Mouse (Mus musculus) fibroblast of lung, adult 2 months (primary cell): ENCODE results near the gene Epp13.
"Not testable (repeated sequence)": the region's sequence is repeated elsewhere in the genome, so short reads cannot be mapped to it uniquely, and the experiment has no call there.

ENCODE experiments used
- DNase-seq: peaks from one replicate; pipeline ENCODE4 v3.0.0-alpha.2; 2011; ENCODE audit warnings: low read depth

Gene Epp13

GRCm38 (mm10) chr7:6285842-6286705 lies 33.6 kb downstream of the Epp13 start, which contains the start of gene Zfp667:
Zfp667 (plus strand) TSS chr7:6286579.
- DNase-seq, result peak; percentile 89

GRCm38 (mm10) chr7:6286921-6287531 lies 34.5 kb downstream of the Epp13 start:
- DNase-seq, result no peak

- DNase-seq, result not testable (repeated sequence)
These were observed 38.6 kb downstream of the Epp13 start for GRCm38 (mm10) chr7:6291121-6291520.

DNA sequence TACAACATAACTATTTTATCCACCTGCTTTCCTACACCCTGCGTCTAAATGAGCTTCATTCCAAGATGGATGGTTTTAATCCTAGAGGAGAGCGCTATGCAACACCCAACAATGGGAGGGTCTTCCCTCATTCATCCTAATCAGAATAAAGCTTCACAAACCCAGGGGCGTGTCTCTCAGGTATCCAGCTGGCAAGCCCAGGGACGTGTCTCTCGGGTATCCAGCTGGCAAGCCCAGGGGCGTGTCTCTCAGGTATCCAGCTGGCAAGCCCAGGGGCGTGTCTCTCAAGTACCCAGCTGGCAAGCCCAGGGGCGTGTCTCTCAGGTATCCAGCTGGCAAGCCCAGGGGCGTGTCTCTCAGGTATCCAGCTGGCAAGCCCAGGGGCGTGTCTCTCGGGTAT lies 48.3 kb downstream of the Epp13 start:
- not testable (repeated sequence) for DNase-seq

DNA sequence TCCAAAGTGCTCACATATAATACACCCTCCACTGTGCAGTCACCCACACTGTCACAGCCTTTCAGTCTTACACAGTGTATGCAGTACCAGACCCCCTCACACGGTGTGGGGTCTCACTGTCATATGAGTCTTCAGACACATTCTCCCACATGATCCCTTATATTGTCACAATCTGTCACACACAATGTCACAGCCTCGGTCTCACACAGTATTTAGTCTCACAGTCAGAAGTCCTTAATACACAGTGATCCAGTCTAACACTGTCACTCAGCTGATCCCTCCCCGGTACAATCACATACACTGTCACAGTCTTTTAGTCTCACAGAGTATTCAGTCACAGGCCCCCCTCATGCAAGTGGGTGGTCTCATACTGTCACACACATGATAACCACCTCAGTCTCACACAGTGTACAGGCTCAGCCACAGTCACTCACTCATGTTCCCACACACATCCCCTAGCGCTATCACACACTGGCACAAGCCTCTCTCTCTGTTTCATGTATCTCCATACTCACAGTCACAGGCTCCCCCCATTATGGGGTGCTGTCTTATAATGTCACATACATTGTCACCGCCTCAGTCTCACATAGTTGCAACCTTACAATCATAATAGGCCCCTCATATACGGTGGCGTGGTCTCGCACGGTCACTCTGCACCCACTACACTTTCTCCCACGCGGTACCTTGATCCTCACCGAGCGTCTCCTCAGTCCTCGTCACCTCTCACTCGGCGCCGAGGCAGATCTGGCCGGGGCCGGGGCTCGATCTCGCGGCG lies 78.1 kb downstream of the Epp13 start:
- DNase-seq, result no peak

DNA sequence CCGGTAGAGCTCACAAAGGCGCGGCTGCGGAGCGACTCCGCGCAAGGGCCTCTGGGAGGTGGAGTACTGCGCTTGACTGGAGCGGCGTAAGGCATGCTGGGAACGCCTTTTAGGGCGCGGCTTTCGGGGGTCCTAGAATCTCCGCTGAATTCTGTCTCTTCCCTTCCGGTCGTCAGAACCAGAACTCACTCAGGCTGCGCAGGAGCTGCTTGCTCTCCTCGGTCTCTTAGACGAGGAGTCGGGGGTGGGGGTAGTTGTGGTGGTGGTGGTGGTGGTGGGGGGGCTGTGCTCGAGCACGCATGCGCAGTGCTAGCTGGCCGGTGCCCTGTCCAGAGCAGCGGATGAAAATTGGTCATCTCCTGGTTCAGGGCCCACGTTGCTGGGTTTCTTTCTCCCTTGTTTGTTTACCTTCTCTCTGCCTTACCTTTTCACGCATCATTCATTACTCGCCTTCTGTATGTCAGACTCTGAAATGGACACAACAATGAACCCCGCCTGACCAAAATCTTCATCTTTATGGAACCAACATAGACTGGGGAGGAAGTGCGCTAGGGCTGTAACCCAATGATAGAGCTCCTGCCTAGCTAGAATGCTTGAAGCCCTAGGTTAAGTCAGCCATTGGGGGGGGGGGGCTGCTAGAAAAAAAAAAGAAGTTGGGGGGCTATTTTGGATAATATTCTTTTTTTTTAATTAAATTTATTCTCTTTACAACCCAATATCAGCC lies 78.9 kb downstream of the Epp13 start, which contains the start of gene Zfp583:
Gene Zfp583 (minus strand): TSS at position 53 of the 724 bp plus-strand sequence.
- peak; percentile 63 for DNase-seq
